ENCODE assay signal across 14 mouse cellular contexts in genomic region chr5:137633397-137634084, GRCm38 (mm10). TPM values are rescaled to one million over a fixed set of nuclear protein-coding genes. Genes with fewer than 3 reads are reported as not detected.
A peak's percentile ranks its signal among the peaks of the same experiment; 100 is the strongest.
DNase-seq lines count a peak whose midpoint lies in the region; ATAC-seq and TF ChIP-seq lines count a peak whose summit lies in the region.
"Had no signal": no experiment of that assay in that cellular context is flagged by ENCODE, and none has a peak within 500 bp of the region (broad histone marks: within the 10 kb centered on the region; RNA-seq: fewer than 3 reads in every experiment).

No protein-coding gene starts in this region.

- ATAC-seq in limb, embryonic 12.5 days (ENCODE audit: insufficient number of reproducible peaks, insufficient read depth, low FRiP score, low TSS enrichment, low read depth): no peak
- no peak for ATAC-seq in embryonic facial prominence, embryonic 14.5 days (ENCODE audit: low read depth)
- no peak for ATAC-seq in liver, embryonic 12.5 days
- ATAC-seq: liver, postnatal 0 days had no signal

- no peak overlapping the region for H3K4me2 ChIP-seq in limb, embryonic 12.5 days
- H3K4me2 ChIP-seq in embryonic facial prominence, embryonic 14.5 days (ENCODE audit: low read depth, low read length): no peak overlapping the region
- no peak overlapping the region for H3K4me2 ChIP-seq in liver, embryonic 12.5 days
- H3K4me2 ChIP-seq: heart, embryonic 15.5 days had no signal

- H3K27me3 ChIP-seq in limb, embryonic 12.5 days: no peaks in the 10 kb centered on the region
- no peaks in the 10 kb centered on the region for H3K27me3 ChIP-seq in limb, embryonic 10.5 days (ENCODE audit: low read depth, poor library complexity, severe bottlenecking)
- no peaks in the 10 kb centered on the region for H3K27me3 ChIP-seq in embryonic facial prominence, embryonic 14.5 days (replicated peaks; ENCODE audit: control insufficient read depth, insufficient read depth, low read length)
- H3K27me3 ChIP-seq in liver, embryonic 12.5 days (replicated peaks): no peaks in the 10 kb centered on the region
- H3K27me3 ChIP-seq: heart, embryonic 15.5 days had no signal

- WGBS in limb, embryonic 12.5 days: 81% methylated on average over 12 of the region's 12 CpGs
- 85% methylated on average over 12 of the region's 12 CpGs for WGBS in limb, embryonic 10.5 days
- WGBS in embryonic facial prominence, embryonic 14.5 days: 70% methylated on average over 12 of the region's 12 CpGs
- 82% methylated on average over 12 of the region's 12 CpGs for WGBS in liver, embryonic 12.5 days (ENCODE audit: insufficient replicate concordance)

- intact Hi-C loops in gastrocnemius, adult 2 months (cut with DNase I): no loop called here
- intact Hi-C loops in gastrocnemius, postnatal 36 days (cut with DNase I): no loop called here

- no peak for DNase-seq in gastrocnemius, adult 2 months
- no peak for DNase-seq in gastrocnemius, postnatal 36 days
- no peak for DNase-seq in limb, embryonic 10.5 days (ENCODE audit: low spot score)
- no peak for DNase-seq in embryonic facial prominence, embryonic 14.5 days (ENCODE audit: low spot score)
- peak; percentile 77 for DNase-seq in lung, postnatal 14 days
- DNase-seq in adrenal gland, adult 2 months: no peak
- DNase-seq: adrenal gland, postnatal 36 days; cerebellum, postnatal 36 days; liver, postnatal 0 days; right cerebral cortex, postnatal 4 days had no signal

- peaks cover 34% of the 10 kb centered on the region for H3K4me1 ChIP-seq in limb, embryonic 12.5 days (replicated peaks)
- H3K4me1 ChIP-seq in limb, embryonic 10.5 days: peaks cover 31% of the 10 kb centered on the region
- peaks cover 26% of the 10 kb centered on the region for H3K4me1 ChIP-seq in embryonic facial prominence, embryonic 14.5 days (ENCODE audit: control insufficient read depth, insufficient read depth, low read length)
- peaks cover 41% of the 10 kb centered on the region for H3K4me1 ChIP-seq in liver, embryonic 12.5 days

- no peak overlapping the region for H3K4me3 ChIP-seq in gastrocnemius, adult 2 months
- no peak overlapping the region for H3K4me3 ChIP-seq in limb, embryonic 12.5 days (replicated peaks)
- H3K4me3 ChIP-seq in limb, embryonic 10.5 days: no peak overlapping the region
- H3K4me3 ChIP-seq in embryonic facial prominence, embryonic 14.5 days (ENCODE audit: low read depth, low read length): no peak overlapping the region
- no peak overlapping the region for H3K4me3 ChIP-seq in liver, embryonic 12.5 days
- H3K4me3 ChIP-seq: heart, embryonic 15.5 days had no signal

- no peaks in the 10 kb centered on the region for H3K9me3 ChIP-seq in limb, embryonic 12.5 days
- no peaks in the 10 kb centered on the region for H3K9me3 ChIP-seq in limb, embryonic 10.5 days (replicated peaks)
- H3K9me3 ChIP-seq in embryonic facial prominence, embryonic 14.5 days (ENCODE audit: control insufficient read depth, low read length): no peaks in the 10 kb centered on the region
- H3K9me3 ChIP-seq in liver, embryonic 12.5 days (replicated peaks): no peaks in the 10 kb centered on the region
- H3K9me3 ChIP-seq: heart, embryonic 15.5 days had no signal

- H3K9ac ChIP-seq in limb, embryonic 12.5 days (replicated peaks): 0 out of 2 replicates have a peak overlapping the region, but pooled peaks have one; percentile 8
- peak overlapping the region; percentile 23; the same call in 1 of the 2 replicates for H3K9ac ChIP-seq in embryonic facial prominence, embryonic 14.5 days (ENCODE audit: low read depth, low read length)
- no peak overlapping the region for H3K9ac ChIP-seq in liver, embryonic 12.5 days
- H3K9ac ChIP-seq: heart, embryonic 15.5 days; liver, postnatal 0 days had no signal

- TF ChIP-seq CTCF in gastrocnemius, adult 2 months (IDR thresholded peaks at IDR 0.05): no peak

- peak overlapping the region; percentile 8; the same call in 1 of the 2 replicates for H3K27ac ChIP-seq in gastrocnemius, adult 2 months
- H3K27ac ChIP-seq in limb, embryonic 12.5 days: no peak overlapping the region
- no peak overlapping the region for H3K27ac ChIP-seq in limb, embryonic 10.5 days
- 0 out of 2 replicates have a peak overlapping the region, but pooled peaks have one; percentile 21 for H3K27ac ChIP-seq in embryonic facial prominence, embryonic 14.5 days (replicated peaks; ENCODE audit: low read depth, low read length)
- H3K27ac ChIP-seq in liver, embryonic 12.5 days: no peak overlapping the region
- H3K27ac ChIP-seq: heart, embryonic 15.5 days had no signal

- peaks cover 68% of the 10 kb centered on the region for H3K36me3 ChIP-seq in limb, embryonic 12.5 days
- peaks cover 71% of the 10 kb centered on the region for H3K36me3 ChIP-seq in limb, embryonic 10.5 days
- peaks cover 50% of the 10 kb centered on the region for H3K36me3 ChIP-seq in embryonic facial prominence, embryonic 14.5 days (ENCODE audit: control insufficient read depth, insufficient read depth, low read length)
- H3K36me3 ChIP-seq in liver, embryonic 12.5 days: peaks cover 70% of the 10 kb centered on the region

RNA-seq across cellular contexts. Expression of gene Gm20605, which starts 4.6 kb away (rescaled TPM):
- total RNA-seq in gastrocnemius, adult 2 months (2021): 1 to 10 TPM; 2.9 to 3.3 TPM
- 1 to 10 TPM; 2.0 to 2.9 TPM for total RNA-seq in gastrocnemius, postnatal 36 days (2021)
- 8.4 and 9.7 TPM in 2 replicates for polyA plus RNA-seq in limb, embryonic 12.5 days (2016; fragmentation: Nextera tagmentation; extraction: Ambion mirVana)
- 12.6 and 14.8 TPM in 2 replicates for polyA plus RNA-seq in limb, embryonic 10.5 days (2016; fragmentation: Nextera tagmentation; extraction: Ambion mirVana)
- 6.4 and 6.6 TPM in 2 replicates for polyA plus RNA-seq in embryonic facial prominence, embryonic 14.5 days (2014; fragmentation: Nextera tagmentation; extraction: Ambion mirVana)
- 7.8 and 9.0 TPM in 2 replicates for polyA plus RNA-seq in liver, embryonic 12.5 days (2016; fragmentation: Nextera tagmentation; extraction: Ambion mirVana)
- 1 to 10 TPM; 6.4 to 7.4 TPM for total RNA-seq in adrenal gland, adult 2 months (2021)
- 30.4 and 31.4 TPM in 2 replicates for polyA plus RNA-seq in adrenal gland, adult 2 months (2012; rRNA removed)

RNA-seq across cellular contexts. Expression of gene Lrch4, which starts 4.6 kb away (rescaled TPM):
- total RNA-seq in gastrocnemius, adult 2 months (2021): 10 to 100 TPM; 15.6 to 17.1 TPM
- total RNA-seq in gastrocnemius, postnatal 36 days (2021): 10 to 100 TPM; 13.6 to 13.8 TPM
- 36.0 and 37.6 TPM in 2 replicates for polyA plus RNA-seq in limb, embryonic 12.5 days (2016; fragmentation: Nextera tagmentation; extraction: Ambion mirVana)
- polyA plus RNA-seq in limb, embryonic 10.5 days (2016; fragmentation: Nextera tagmentation; extraction: Ambion mirVana): 25.9 and 32.2 TPM in 2 replicates
- 36.5 and 40.1 TPM in 2 replicates for polyA plus RNA-seq in embryonic facial prominence, embryonic 14.5 days (2014; fragmentation: Nextera tagmentation; extraction: Ambion mirVana)
- 33.4 and 36.0 TPM in 2 replicates for polyA plus RNA-seq in liver, embryonic 12.5 days (2016; fragmentation: Nextera tagmentation; extraction: Ambion mirVana)
- 10 to 100 TPM; 27.9 to 31.7 TPM for total RNA-seq in adrenal gland, adult 2 months (2021)
- 36.7 and 52.7 TPM in 2 replicates for polyA plus RNA-seq in adrenal gland, adult 2 months (2012; rRNA removed)

RNA-seq across cellular contexts. Expression of gene Fbxo24, which starts 4.7 kb away (rescaled TPM):
- under 1 TPM; 0.15 to 0.28 TPM for total RNA-seq in gastrocnemius, adult 2 months (2021)
- total RNA-seq in gastrocnemius, postnatal 36 days (2021): not detected
- polyA plus RNA-seq in limb, embryonic 12.5 days (2016; fragmentation: Nextera tagmentation; extraction: Ambion mirVana): 0.20 and 0.31 TPM in 2 replicates
- 0.11 and 0.60 TPM in 2 replicates for polyA plus RNA-seq in limb, embryonic 10.5 days (2016; fragmentation: Nextera tagmentation; extraction: Ambion mirVana)
- polyA plus RNA-seq in embryonic facial prominence, embryonic 14.5 days (2014; fragmentation: Nextera tagmentation; extraction: Ambion mirVana): 0.10 and 0.25 TPM in 2 replicates
- 0.10 TPM in 1 of 2 replicates, not detected in the other for polyA plus RNA-seq in liver, embryonic 12.5 days (2016; fragmentation: Nextera tagmentation; extraction: Ambion mirVana)
- total RNA-seq in adrenal gland, adult 2 months (2021): 1 to 10 TPM in 1 of 2 experiments, under 1 TPM in 1; 0.89 to 2.6 TPM
- 2.5 and 3.3 TPM in 2 replicates for polyA plus RNA-seq in adrenal gland, adult 2 months (2012; rRNA removed)
- polyA plus RNA-seq: liver, postnatal 0 days had no signal

RNA-seq across cellular contexts. Expression of gene Sap25, which starts 7.6 kb away (rescaled TPM):
- total RNA-seq in gastrocnemius, adult 2 months (2021): 1 to 10 TPM; 1.6 to 4.2 TPM
- total RNA-seq in gastrocnemius, postnatal 36 days (2021): 1 to 10 TPM; 2.3 to 2.7 TPM
- 8.0 and 9.7 TPM in 2 replicates for polyA plus RNA-seq in limb, embryonic 12.5 days (2016; fragmentation: Nextera tagmentation; extraction: Ambion mirVana)
- polyA plus RNA-seq in limb, embryonic 10.5 days (2016; fragmentation: Nextera tagmentation; extraction: Ambion mirVana): 8.0 and 9.7 TPM in 2 replicates
- 6.3 and 7.2 TPM in 2 replicates for polyA plus RNA-seq in embryonic facial prominence, embryonic 14.5 days (2014; fragmentation: Nextera tagmentation; extraction: Ambion mirVana)
- polyA plus RNA-seq in liver, embryonic 12.5 days (2016; fragmentation: Nextera tagmentation; extraction: Ambion mirVana): 6.0 and 6.5 TPM in 2 replicates
- 10 to 100 TPM in 1 of 2 experiments, 1 to 10 TPM in 1; 3.0 to 14.8 TPM for total RNA-seq in adrenal gland, adult 2 months (2021)
- polyA plus RNA-seq in adrenal gland, adult 2 months (2012; rRNA removed): 81.3 and 84.6 TPM in 2 replicates

RNA-seq across cellular contexts. Expression of gene Irs3, which starts 12.0 kb away (rescaled TPM):
- total RNA-seq in gastrocnemius, adult 2 months (2021): under 1 TPM; 0.26 to 0.78 TPM
- total RNA-seq in gastrocnemius, postnatal 36 days (2021): under 1 TPM; 0.47 to 0.48 TPM
- 0.20 and 0.64 TPM in 2 replicates for polyA plus RNA-seq in limb, embryonic 12.5 days (2016; fragmentation: Nextera tagmentation; extraction: Ambion mirVana)
- 0.23 and 0.48 TPM in 2 replicates for polyA plus RNA-seq in limb, embryonic 10.5 days (2016; fragmentation: Nextera tagmentation; extraction: Ambion mirVana)
- polyA plus RNA-seq in embryonic facial prominence, embryonic 14.5 days (2014; fragmentation: Nextera tagmentation; extraction: Ambion mirVana): 0.14 and 0.21 TPM in 2 replicates
- 0.05 and 0.07 TPM in 2 replicates for polyA plus RNA-seq in liver, embryonic 12.5 days (2016; fragmentation: Nextera tagmentation; extraction: Ambion mirVana)
- total RNA-seq in adrenal gland, adult 2 months (2021): 10 to 100 TPM in 1 of 2 experiments, 1 to 10 TPM in 1; 9.6 to 14.2 TPM
- 18.9 and 32.8 TPM in 2 replicates for polyA plus RNA-seq in adrenal gland, adult 2 months (2012; rRNA removed)
- polyA plus RNA-seq: liver, postnatal 0 days; stomach, embryonic 14.5 days had no signal

Comparison
In these comparisons a context has a peak if more than half of its experiments do, and no peak if none do; other contexts are left out.
1. H3K27ac ChIP-seq: peak in gastrocnemius, adult 2 months (single experiment) and embryonic facial prominence, embryonic 14.5 days (single experiment); none in limb, embryonic 12.5 days (single experiment), limb, embryonic 10.5 days (single experiment) and liver, embryonic 12.5 days (single experiment).